11 mouse cellular contexts compared by ENCODE assay signal in the genomic region with DNA sequence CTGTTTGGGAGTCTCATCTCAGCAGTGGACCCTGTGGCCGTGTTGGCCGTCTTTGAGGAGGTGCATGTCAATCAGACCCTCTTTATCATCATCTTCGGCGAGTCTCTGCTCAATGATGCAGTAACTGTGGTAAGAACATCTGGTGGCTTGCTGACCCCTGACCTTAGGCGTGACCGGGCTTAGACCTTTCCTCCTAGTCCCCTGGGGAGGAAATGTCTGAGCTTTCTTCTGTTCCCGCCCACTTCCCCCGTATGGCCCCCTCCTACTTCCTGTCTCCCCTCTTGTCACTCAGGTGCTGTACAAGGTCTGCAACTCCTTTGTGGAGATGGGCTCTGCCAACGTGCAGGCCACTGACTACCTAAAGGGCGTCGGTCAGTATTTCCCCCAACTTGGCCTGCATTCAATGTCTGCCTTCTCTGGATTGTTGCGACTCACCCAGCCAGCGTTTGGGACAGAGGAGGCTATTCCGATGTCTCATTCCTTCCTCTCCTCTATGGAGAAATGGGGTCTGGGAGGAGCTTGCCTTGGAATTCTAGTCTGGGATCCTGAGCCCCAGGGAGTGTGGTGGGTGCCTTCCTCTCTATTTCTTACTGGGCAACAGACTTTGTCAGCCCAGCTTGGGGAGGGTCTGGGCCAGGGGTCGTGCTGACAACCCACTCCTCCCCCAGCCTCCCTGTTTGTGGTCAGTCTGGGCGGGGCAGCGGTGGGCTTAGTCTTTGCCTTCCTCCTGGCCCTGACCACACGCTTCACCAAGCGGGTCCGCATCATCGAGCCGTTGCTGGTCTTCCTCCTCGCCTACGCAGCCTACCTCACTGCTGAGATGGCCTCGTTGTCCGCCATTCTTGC. TPM values are rescaled to one million over a fixed set of nuclear protein-coding genes. Genes with fewer than 3 reads are reported as not detected.
DNase-seq lines count a peak whose midpoint lies in the region; ATAC-seq and TF ChIP-seq lines count a peak whose summit lies in the region.
"Had no signal": no experiment of that assay in that cellular context is flagged by ENCODE, and none has a peak within 500 bp of the region (broad histone marks: within the 10 kb centered on the region; RNA-seq: fewer than 3 reads in every experiment).

No protein-coding gene starts in this region.

- no peaks in the 10 kb centered on the region for H3K9me3 ChIP-seq in megakaryocyte, embryonic 14.5 days
- H3K9me3 ChIP-seq: embryonic facial prominence, embryonic 13.5 days; neural tube, embryonic 13.5 days had no signal

- peaks cover 13% of the 10 kb centered on the region for H3K36me3 ChIP-seq in megakaryocyte, embryonic 14.5 days (replicated peaks; ENCODE audit: low read length)

- peak overlapping the region; percentile 31 for H3K4me3 ChIP-seq in megakaryocyte, embryonic 14.5 days (replicated peaks)
- H3K4me3 ChIP-seq in layer of hippocampus, adult 2 months = no peak overlapping the region
- H3K4me3 ChIP-seq: embryonic facial prominence, embryonic 13.5 days; neural tube, embryonic 13.5 days had no signal

- peaks cover 41% of the 10 kb centered on the region for H3K27me3 ChIP-seq in megakaryocyte, embryonic 14.5 days (replicated peaks)
- H3K27me3 ChIP-seq: neural tube, embryonic 13.5 days had no signal

- no peak for ATAC-seq in megakaryocyte, adult 5-6 weeks (ENCODE audit: poor library complexity, severe bottlenecking)

- peaks cover 42% of the 10 kb centered on the region for H3K4me1 ChIP-seq in megakaryocyte, embryonic 14.5 days

- peak; percentile 75 for DNase-seq in embryo, embryonic 10.5 days (ENCODE audit: low spot score)
- DNase-seq in kidney, adult 8-10 months = peak; percentile 55 to 57
- DNase-seq in thymus, postnatal 36 days = peak; percentile 57 to 71
- no peak for DNase-seq in layer of hippocampus, adult 2 months (ENCODE audit: low spot score in 2 of 2)
- DNase-seq in urinary bladder, postnatal 36 days (ENCODE audit: low spot score in 2 of 2) = no peak

- no peak overlapping the region for H3K27ac ChIP-seq in layer of hippocampus, adult 2 months
- H3K27ac ChIP-seq: embryonic facial prominence, embryonic 13.5 days; neural tube, embryonic 13.5 days had no signal

- TF ChIP-seq CTCF in layer of hippocampus, adult 2 months (conservative IDR thresholded peaks at IDR 0.05) = no peak

RNA-seq across cellular contexts. Expression of a gene that starts 6.8 kb away (rescaled TPM):
- 4.1 and 16.4 TPM in 2 replicates for polyA plus RNA-seq in megakaryocyte, embryonic 14.5 days (2012; ENCODE audit: insufficient read depth, low replicate concordance)
- total RNA-seq in megakaryocyte, adult 5-6 weeks (2015) = 0.56 and 0.87 TPM in 2 replicates
- 0.73 and 0.77 TPM in 2 replicates for total RNA-seq in megakaryocyte, adult 5-6 weeks (2017)
- 10 to 100 TPM; 13.3 to 14.9 TPM for total RNA-seq in layer of hippocampus, adult 2 months (2021)

RNA-seq across cellular contexts. Expression of a gene that starts 7.6 kb away (rescaled TPM):
- polyA plus RNA-seq in megakaryocyte, embryonic 14.5 days (2012; ENCODE audit: insufficient read depth, low replicate concordance) = 78.6 and 155 TPM in 2 replicates
- total RNA-seq in megakaryocyte, adult 5-6 weeks (2015) = 10.9 and 12.6 TPM in 2 replicates
- total RNA-seq in megakaryocyte, adult 5-6 weeks (2017) = 5.1 and 7.2 TPM in 2 replicates
- 1 to 10 TPM; 2.0 to 2.1 TPM for total RNA-seq in layer of hippocampus, adult 2 months (2021)

RNA-seq across cellular contexts. Expression of a gene that starts 17.7 kb away (rescaled TPM):
- 0.02 TPM in 1 of 2 replicates, not detected in the other for polyA plus RNA-seq in megakaryocyte, embryonic 14.5 days (2012; ENCODE audit: insufficient read depth, low replicate concordance)
- total RNA-seq in megakaryocyte, adult 5-6 weeks (2015) = 0.22 TPM in 1 of 2 replicates, not detected in the other
- total RNA-seq in megakaryocyte, adult 5-6 weeks (2017) = 0.11 and 0.16 TPM in 2 replicates
- total RNA-seq in layer of hippocampus, adult 2 months (2021) = 1 to 10 TPM; 1.7 to 2.2 TPM
- total RNA-seq: hematopoietic stem cell, adult 5-6 weeks had no signal
- polyA plus RNA-seq: liver, embryonic 16.5 days had no signal

RNA-seq across cellular contexts. Expression of a gene that starts 29.2 kb away (rescaled TPM):
- 61.6 and 71.6 TPM in 2 replicates for polyA plus RNA-seq in megakaryocyte, embryonic 14.5 days (2012; ENCODE audit: insufficient read depth, low replicate concordance)
- total RNA-seq in megakaryocyte, adult 5-6 weeks (2015) = 65.7 and 72.3 TPM in 2 replicates
- total RNA-seq in megakaryocyte, adult 5-6 weeks (2017) = 33.0 and 40.9 TPM in 2 replicates
- total RNA-seq in layer of hippocampus, adult 2 months (2021) = 10 to 100 TPM; 40.3 to 40.9 TPM

RNA-seq across cellular contexts. Expression of a gene that starts 29.3 kb away (rescaled TPM):
- 13.0 and 15.5 TPM in 2 replicates for polyA plus RNA-seq in megakaryocyte, embryonic 14.5 days (2012; ENCODE audit: insufficient read depth, low replicate concordance)
- total RNA-seq in megakaryocyte, adult 5-6 weeks (2015) = 0.89 and 1.8 TPM in 2 replicates
- total RNA-seq in megakaryocyte, adult 5-6 weeks (2017) = 1.7 and 3.1 TPM in 2 replicates
- 1 to 10 TPM; 7.6 to 7.7 TPM for total RNA-seq in layer of hippocampus, adult 2 months (2021)

Comparison
In these comparisons a context has a peak if more than half of its experiments do, and no peak if none do; other contexts are left out.
1. DNase-seq: peak in embryo, embryonic 10.5 days (single experiment), kidney, adult 8-10 months (2 of 2) and thymus, postnatal 36 days (2 of 2); none in layer of hippocampus, adult 2 months (0 of 2) and urinary bladder, postnatal 36 days (0 of 2).
2. RNA of a gene that starts 6.8 kb away (total RNA-seq): 13.3 to 14.9 TPM in layer of hippocampus, adult 2 months; 0.56 to 0.87 TPM in megakaryocyte, adult 5-6 weeks; every median in the first group is over 4 times any median in the second.